Mouse (Mus musculus) megakaryocyte progenitor cell, adult 5-6 weeks (primary cell): ENCODE data around the gene Arhgap31. TPM values are rescaled to one million over a fixed set of nuclear protein-coding genes. Genes with fewer than 3 reads are reported as not detected.

ENCODE experiments used
- ATAC-seq: replicated peaks from 2 replicates; pipeline ENCODE4 v1.8.0; 2016; ENCODE audit warnings: mild to moderate bottlenecking, moderate TSS enrichment, inconsistent platforms; ENCODE audit not compliant: poor library complexity
- total RNA-seq, 2 experiments: library from RNA; stranded (forward) in 1 of 2; stranded (reverse) in 1 of 2; fragments of 157-497, 149-512 nt in 1 of 2; fragments of 200-1000 nt in 1 of 2; gene quantifications; 2 replicates each; pipeline versions ENCODE4 v1.2.3 to v1.2.4; 2015 to 2017

Arhgap31 gene
- total RNA-seq, 2 experiments from 2014 or later, result 7.2 to 12.8 TPM

DNA sequence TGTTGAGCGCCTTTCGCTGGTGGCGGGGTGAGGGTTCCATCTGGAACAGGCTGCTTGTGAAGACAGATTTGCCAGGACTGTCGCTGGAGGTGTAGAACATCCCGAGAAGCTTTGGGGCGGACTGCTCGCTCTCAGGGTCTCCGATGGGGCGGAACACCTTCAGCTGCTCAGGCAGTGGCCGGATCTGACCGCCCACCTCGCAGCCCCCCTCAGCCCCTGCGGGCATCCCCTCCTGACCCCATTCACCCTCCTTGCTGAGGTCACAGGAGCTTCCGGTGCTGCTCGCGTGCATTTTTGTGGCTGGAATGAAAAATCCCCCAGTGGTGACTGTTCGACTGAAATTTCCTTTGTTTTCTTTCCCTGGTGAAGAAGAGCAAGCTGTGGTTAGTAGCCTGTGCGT lies 104.0 kb downstream of the Arhgap31 start:
- ATAC-seq, result 0 out of 2 replicates have a peak, but pooled peaks have one; percentile 9

DNA sequence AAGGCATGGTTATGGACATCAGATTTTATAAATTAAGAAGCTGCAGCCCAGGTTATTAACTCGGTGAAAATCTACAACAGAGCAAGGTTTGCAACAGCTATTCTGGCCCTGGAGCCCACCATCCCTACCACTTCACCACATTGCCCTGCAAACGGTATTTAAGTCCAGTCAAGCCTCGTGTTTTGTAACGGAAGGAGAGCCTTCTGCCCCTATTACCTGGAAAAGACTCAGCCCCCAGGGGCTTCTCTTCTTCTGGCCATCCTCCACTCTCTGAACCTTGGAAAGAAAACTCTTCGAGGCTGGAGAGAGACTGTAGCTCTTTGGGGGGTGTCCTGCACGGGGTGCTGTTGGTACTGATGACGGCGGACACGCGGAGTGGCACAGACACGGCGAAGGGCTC lies 104.4 kb downstream of the Arhgap31 start:
- ATAC-seq, result no peak

DNA sequence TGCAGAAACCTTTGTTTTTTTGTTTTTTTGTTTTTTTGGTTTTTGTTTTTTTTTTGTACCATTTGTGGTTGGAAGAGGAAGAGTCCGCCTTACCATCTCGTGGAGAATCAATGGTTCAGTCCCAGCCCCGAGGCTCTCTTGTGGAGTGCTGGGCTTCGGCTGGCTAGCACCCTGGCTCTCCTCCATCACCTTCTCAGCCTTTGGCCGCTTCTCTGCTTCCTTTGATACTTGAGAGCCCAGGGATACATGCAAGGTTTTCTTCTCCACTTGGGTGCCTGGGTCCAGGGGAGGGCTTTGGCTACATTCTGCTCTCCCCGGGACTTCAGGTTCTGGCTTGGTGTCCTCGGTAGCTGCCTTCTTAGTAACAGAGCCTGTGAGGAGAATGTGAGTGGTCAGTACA lies 106.6 kb downstream of the Arhgap31 start:
- ATAC-seq, result no peak

DNA sequence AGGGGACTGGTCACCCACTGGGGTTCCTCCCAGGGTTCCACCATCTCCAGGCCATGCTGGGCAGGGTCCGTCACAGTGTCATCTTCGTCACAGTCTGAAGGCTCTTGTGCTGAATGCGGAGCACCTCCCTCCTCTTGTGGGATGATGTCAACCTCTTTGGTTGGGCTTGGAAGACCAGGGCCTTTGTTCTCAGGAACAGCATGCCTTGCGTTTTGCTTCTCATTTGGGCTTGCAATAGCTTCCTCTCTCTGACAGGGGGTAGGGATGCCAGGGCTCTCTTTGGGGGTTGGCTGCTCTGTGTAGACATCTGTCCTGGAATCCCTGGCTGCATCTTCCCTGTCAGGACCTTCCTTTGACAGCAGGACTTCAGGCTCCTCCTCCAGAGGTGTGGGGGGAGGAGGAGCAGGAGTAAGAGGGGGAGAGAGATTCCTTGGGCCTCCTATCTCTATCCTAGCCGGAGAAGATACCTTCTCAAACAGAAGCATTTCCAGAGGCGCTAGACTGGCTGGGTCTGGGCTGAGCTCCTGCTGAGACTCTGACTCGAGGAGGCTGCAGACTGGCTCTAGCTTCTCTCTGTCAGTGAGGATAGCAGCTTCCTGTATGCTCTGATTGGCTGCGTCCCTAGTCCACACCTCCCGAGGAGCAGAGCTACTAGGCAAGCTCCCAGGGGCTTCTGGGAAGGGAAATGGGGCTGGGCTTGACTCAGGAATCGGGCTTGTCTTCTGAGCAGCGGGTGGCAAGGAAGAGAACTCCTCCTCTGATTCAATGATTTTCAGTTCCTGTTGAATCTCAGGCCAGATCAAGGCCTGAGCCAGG lies 109.9 kb downstream of the Arhgap31 start:
- ATAC-seq, result no peak

DNA sequence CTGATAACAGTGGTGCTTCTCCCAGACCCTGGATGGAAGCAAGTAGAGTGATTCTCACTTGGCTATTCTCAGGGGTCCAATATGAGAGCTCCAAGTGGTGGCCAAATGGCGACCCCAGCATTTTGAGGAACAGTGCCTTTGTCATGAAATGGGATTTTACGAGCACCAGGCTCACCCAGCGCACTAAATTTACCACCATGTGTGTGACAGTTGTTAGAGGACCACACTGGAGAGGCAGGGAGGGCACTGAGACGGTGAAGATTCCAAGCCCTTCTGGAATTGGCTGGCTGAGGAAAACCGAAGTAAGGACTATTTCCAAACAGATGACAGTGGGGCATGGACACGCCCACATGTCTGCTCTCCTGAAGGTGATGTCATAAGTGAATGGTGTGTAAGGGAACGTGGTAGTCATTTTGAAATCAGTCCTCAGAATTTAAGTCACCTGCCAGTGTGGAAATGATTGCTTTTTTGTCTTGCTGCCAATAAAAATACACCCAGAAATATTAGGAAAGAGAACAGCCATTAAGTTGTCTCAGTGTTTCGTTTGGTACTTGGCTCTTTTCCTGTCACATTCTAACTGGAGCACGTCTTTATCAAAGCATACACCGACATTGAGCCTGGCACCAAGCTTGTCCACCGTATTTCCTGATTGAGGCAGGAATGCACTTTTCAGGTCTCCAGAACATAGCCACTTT lies 113.9 kb downstream of the Arhgap31 start:
- ATAC-seq, result no peak

DNA sequence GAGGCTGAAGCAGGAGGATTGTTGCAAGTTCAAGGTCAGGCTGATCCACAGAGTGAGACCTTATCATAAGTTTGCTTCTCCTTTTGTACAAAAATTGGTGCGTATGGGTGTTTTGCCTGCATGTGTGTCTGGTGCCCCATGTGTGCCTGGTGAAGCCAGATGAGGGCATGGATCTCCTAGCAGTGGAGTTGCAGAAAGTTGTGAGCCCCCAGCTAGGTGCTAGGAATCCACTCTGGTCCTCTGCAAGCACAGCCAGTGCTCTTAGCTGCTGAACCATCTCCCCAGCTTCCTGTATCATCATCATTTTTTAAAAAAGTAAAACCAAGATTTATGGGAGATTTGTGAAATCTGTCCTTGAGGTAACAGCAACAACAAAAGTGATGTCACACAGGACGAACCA lies 116.4 kb downstream of the Arhgap31 start:
- ATAC-seq, result no peak

DNA sequence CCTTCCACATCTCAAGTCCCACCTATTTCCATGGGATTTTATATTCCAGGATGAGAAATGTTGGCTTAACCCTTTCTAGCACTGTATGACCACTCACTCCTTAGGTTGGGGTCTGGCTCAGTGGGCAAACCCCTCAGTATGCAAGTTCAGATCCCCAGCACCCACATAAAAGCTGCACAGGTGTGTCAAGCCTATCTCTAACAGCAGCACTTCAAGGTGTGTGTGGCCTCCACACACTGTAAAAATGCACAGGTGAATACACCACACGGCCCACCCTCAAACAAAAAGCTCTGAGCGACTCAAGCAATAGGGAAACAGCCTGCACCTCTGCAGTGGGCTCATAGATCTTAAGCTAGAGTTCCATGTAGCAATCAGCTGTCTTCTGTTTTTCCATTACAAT lies 117.0 kb downstream of the Arhgap31 start:
- ATAC-seq, result no peak

DNA sequence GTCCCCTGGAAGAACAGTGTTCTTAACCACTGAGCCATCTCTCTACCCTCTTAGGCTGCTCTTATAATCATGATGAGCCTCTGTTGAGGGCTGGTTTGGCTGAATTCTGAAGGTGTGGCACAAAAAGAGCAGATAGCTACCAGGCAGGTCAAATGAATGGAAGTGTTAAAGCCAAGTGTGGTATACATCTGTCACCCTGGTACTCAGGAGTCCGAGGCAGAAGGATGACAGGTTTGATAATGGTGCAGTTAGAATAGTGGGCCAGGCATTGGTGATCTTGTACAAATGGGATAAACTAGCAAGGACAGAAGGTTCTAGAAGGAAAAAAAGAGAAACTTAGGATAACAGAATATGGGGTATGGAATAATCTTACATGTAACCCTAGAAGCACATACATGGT lies 118.6 kb downstream of the Arhgap31 start:
- ATAC-seq, result no peak

DNA sequence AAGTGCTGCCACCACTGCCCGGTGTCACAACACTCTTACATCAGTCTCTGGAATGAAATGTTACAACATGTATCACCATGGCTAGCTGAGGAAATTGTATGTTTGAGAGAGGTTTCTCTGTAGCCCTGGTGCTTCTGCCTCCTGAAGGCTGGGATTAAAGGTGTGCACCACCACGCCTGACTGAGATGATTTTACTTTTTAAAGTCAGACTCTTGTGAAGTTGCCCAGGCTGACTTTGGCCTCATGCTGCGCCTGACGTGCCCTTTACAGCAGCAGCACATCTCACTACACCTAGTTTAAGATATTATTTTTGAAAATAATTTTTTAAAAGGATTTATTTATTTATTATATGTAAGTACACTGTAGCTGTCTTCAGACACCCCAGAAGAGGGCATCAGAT lies 120.1 kb downstream of the Arhgap31 start:
- ATAC-seq, result peak; percentile 46

DNA sequence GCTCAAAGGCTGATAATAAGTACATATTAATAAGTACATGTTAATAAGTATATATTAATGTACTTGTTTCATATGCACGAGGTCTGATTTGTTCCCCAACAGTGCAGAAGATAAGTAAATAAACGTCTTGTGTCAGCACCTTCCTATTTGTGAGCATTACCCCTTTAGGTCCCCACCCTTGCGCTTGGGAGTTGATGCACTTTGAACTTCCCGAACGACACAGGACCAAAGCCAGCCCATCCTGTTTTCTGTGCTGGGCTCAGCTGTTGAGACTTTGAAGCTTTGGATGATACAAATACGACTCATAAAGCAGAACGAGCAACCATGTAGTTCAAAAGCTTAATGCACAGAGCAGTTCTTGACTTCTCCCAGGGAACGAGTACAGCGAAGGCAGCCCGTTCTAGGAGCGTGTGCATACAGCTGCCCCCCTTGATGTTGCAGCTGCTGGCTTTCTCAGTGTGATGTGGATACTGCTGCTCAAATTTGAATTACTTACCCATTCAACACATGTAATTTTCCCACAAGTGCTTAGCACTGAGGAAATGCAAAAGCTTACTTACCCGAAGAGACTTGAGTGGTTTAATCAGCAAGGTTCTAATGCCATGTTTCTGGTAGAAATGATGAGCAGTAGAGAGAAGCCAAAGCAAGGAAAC lies 120.9 kb downstream of the Arhgap31 start:
- ATAC-seq, result no peak

DNA sequence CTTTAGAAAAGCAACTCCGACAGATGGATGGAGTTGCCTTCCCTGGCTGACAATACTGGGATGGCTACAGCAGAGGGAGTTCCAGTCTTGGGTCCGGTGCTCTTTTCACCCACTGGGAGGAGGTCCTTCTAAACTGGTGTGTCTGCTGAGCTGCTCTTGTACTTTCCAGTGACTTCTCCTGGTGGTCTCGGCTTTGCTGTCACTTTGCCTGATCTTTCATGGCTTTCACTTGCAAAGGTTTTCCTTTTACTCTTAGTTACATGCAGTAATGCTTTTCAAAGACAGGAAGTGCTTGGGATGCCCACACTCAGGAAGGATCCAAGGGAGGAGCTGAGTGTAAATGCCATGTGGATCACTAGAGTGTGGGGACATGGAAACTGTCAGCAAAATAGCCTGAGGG lies 121.6 kb downstream of the Arhgap31 start:
- no peak for ATAC-seq

DNA sequence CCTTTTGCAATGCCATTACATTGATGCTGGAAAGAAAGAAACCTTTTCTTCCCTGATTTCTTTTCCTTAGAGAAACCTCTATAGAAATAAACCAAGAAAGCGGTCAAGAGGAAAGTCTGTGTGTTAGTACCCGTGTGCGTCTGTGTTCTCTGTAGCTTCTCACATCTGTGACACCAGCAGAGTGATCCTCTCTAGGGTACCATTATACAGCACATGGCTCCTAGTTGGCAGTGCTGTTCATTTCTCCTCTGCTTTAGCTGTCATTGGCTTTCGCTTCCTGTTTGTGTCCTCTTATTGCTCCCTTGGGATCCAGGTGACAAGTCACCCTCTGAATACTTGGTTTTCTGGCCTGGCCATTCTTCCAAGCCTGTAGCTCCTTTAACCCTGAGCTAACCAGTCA lies 125.5 kb downstream of the Arhgap31 start:
- ATAC-seq, result no peak

DNA sequence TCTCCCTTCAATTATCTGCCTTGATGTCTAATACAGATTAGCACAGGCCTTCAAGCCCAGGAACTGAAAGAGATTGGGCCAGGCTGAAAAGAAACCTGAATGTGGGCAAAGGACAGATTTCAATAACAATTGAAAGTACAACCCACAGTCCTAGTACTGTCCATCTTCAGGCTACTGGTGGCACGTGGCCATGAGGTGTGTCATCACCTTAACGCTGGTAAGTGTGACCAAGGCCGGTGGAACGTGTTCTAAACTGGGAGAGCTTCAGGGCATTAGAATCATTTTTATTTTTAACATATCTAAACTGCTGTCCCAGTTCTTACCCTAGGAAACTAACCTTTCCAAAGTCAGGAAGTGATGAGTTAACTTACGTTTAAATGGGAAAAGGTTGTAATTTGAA lies 125.9 kb downstream of the Arhgap31 start:
- no peak for ATAC-seq

DNA sequence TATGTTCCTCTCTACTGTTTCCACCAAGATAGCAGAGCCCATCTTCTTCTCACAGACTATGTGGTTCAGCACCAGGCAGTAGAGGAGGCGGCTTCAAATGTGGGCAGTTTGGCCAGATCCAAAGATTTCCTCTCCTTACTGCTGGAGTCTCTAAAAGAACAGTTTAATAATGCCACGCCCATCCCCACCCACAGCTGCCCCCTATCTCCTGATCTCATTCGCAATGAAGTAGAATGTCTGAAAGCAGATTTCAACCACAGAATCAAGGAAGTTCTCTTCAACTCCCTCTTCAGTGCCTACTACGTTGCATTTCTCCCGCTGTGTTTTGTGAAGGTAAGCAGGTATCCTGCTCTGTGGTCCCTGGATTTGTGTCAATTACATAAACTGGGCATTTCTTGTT lies 127.9 kb downstream of the Arhgap31 start:
- peak; percentile 79 for ATAC-seq

DNA sequence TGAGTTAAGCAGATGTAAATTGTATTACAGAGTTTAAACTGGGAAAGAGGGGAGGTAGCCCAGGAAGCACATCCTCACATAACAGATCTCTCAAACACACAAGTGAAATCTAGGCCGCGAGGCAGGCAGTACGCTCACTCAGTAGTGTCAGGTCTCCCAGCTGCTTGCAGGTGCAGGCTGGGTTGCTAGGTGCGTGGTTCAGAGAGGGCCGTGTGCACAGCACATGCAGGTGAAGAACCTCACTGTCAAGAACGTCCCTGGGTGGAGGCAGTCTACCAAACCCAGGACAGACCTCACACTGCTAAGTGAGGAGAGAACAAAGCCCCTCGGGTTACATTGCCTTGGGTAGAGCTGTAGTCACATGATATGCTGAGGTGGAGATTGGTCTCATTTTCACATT lies 128.3 kb downstream of the Arhgap31 start:
- peak; percentile 23; the same call in 1 of the 2 replicates for ATAC-seq

DNA sequence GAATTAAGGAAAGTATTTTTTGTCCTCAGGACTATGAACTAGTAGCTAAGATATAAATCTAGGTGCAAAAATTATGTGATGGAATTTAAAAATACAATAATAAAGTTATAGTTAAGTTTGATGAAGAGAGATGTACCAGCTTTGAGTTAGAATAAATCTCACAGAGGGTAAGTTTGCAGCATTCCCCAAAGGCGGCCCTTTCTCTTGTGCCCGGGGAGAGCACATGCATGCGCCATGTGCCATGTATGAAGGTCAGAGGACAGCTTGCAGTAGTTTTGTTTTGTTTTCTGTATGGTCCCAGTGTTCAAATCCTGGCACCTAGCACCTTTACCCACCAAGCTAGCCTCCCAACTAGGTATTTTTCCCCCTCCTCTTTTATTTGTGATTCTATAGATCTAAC lies 141.6 kb downstream of the Arhgap31 start:
- ATAC-seq, result no peak

DNA sequence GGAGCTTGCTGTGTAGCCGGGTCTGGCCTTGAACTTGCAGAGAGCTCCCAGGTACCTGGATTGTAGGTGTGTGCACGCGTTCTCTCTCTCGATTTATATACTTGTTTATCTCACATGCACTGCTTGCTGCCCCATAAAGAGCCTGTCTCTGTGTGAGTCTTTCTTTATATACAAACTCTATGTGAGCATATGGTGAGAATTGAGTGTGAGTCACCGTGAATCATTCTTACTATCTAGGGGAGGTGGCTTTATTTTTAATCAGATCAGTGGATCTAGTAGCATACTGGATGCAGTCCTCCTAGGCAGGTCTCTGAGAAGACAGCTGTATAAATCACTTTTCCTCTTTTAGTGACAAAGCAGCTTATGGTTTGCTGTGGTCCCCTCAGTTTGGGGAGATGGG lies 144.9 kb downstream of the Arhgap31 start:
- ATAC-seq, result no peak

DNA sequence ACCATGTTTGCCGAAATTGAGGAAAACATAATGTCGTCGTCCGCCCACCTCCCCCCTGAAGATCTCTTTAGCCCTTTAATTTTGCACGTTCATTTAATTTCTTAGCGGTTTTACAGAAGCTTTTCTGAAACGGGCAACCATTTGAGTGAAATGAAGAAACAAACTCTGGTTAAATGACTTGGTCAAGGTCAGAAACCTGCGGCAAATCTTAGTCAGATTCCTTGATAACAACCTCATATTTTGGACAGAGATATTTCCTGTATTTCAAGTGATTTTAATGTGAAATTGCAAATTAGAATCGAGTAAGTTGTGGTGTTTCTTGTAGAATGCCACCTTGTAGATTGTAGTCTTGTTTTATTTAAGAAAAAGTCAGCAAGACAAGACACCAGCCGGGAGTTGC lies 149.6 kb downstream of the Arhgap31 start:
- no peak for ATAC-seq

DNA sequence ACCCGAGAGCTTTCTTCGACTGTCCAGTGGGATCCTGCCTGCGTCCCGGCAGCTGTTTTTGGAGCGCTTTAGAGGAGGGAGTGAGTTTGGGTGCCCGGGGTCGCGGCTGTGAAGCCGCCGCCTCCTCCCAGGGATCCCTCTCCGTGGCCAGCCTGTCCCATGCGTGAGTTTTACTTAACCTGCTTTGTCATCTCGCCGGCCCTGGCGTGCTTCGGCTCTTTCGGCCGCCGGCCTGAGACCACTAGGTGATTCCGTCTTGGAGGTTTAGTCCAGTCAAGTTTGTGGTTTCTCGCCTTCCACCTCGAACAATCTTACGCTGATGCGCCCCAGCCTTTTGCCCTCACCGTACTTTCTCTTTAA lies 150.1 kb downstream of the Arhgap31 start:
- peak; percentile 47; the same call in 1 of the 2 replicates for ATAC-seq

DNA sequence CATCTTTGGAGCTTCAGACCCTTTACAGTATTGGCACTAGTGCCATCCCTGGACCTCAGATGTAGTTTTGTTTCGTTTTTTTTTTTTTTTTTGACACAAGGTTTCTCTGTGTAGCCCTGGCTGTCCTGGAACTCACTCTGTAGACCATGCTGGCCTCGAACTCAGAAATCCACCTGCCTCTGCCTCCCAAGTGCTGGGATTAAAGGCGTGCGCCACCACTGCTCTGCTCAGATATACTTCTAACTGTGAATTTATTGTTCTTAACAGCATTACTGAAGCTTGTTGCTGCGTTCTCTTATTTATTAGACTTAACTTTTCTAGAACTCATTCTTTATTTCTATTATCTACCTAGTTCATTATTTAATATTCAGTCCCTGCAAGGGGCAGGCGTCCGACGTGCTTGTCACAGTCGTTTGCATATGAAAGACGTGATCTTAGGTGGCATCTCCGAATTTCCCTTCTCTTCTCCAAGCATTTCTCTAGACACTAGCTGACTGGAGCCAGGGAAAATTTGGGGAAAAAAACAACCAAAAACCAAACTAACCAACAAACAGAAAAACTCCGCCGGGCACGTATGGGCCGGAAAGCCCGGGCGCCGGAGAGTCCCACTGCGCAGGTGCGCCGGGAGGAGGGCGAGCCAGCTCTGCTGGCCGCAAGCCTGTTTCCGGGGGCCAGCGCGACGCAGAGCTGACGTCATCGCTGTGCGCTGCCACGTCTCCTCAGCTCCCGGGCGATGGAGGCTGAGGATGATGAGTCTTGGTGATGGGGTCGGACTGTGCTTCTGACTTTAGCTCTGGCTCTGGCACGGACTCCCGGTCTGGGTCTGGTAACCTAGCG lies 150.7 kb downstream of the Arhgap31 start:
- ATAC-seq, result peak; percentile 98

DNA sequence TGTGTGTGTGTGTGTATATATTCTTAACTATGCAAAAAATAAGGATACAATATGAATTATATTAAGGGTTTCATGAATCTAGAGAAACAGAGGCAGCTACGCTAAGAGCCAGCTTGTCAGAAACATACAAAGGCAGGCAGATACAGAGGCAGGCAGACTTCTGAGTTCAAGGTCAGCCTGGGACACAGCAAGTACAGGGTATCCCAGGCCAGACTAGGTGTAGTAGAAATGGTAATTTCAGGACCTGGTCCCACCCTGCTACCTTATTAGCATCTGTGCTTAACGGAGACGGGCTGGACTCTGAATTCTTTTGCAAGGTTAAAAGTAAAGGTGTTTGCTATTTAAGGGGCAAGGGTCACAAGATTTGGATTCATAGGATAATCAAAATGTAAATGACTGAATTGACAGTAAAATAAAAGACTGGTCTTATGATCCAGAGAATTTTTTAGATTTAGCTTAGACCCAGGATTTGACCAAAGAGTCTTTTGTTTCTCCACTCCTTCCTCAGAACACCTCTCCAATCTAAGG lies 154.8 kb downstream of the Arhgap31 start, which contains the start of gene Tmem39a:
Gene Tmem39a, plus strand, starts transcription at position 478 of the 528 bp plus-strand sequence.
- ATAC-seq, result no peak
